In genomic region chr17:25869954-25870353, GRCm38 (mm10) we compare ENCODE assay signal across 22 mouse cellular contexts.
"Had no signal": no experiment of that assay in that cellular context is flagged by ENCODE, and none has a peak within 500 bp of the region (broad histone marks: within the 10 kb centered on the region; RNA-seq: fewer than 3 reads in every experiment).

No protein-coding gene starts in this region.

- H3K36me3 ChIP-seq: embryonic facial prominence, embryonic 10.5 days; embryonic facial prominence, embryonic 12.5 days; embryonic facial prominence, embryonic 13.5 days; embryonic facial prominence, embryonic 15.5 days; forebrain, embryonic 10.5 days; forebrain, embryonic 12.5 days; forebrain, embryonic 15.5 days had no signal

- H3K9me3 ChIP-seq: embryonic facial prominence, embryonic 10.5 days; embryonic facial prominence, embryonic 12.5 days; embryonic facial prominence, embryonic 13.5 days; embryonic facial prominence, embryonic 15.5 days; forebrain, embryonic 10.5 days; forebrain, embryonic 12.5 days; forebrain, embryonic 13.5 days; forebrain, embryonic 15.5 days; heart, embryonic 12.5 days; heart, embryonic 13.5 days had no signal

- H3K27me3 ChIP-seq: embryonic facial prominence, embryonic 12.5 days; embryonic facial prominence, embryonic 13.5 days; embryonic facial prominence, embryonic 15.5 days; forebrain, embryonic 13.5 days; forebrain, embryonic 15.5 days; heart, embryonic 12.5 days; heart, embryonic 13.5 days had no signal

- H3K4me3 ChIP-seq: embryonic facial prominence, embryonic 12.5 days; embryonic facial prominence, embryonic 13.5 days; embryonic facial prominence, embryonic 15.5 days; erythroblast, embryonic 14.5 days; forebrain, embryonic 10.5 days; forebrain, embryonic 12.5 days; forebrain, embryonic 13.5 days; forebrain, embryonic 15.5 days; heart, adult 2 months; heart, embryonic 12.5 days; heart, embryonic 13.5 days had no signal

- H3K27ac ChIP-seq: embryonic facial prominence, embryonic 10.5 days; embryonic facial prominence, embryonic 12.5 days; embryonic facial prominence, embryonic 13.5 days; embryonic facial prominence, embryonic 15.5 days; forebrain, embryonic 12.5 days; forebrain, embryonic 13.5 days; forebrain, embryonic 15.5 days; heart, adult 2 months; heart, embryonic 13.5 days had no signal

- H3K9ac ChIP-seq: embryonic facial prominence, embryonic 12.5 days; embryonic facial prominence, embryonic 13.5 days; embryonic facial prominence, embryonic 15.5 days; forebrain, embryonic 13.5 days; forebrain, embryonic 15.5 days; forebrain, postnatal 0 days; heart, embryonic 12.5 days; heart, embryonic 13.5 days had no signal

- DNase-seq: cerebellum, adult 8-10 months; cerebellum, postnatal 10 days; cerebellum, postnatal 14 days; cerebellum, postnatal 36 days; embryo, embryonic 11 days; forebrain, postnatal 0 days; gastrocnemius, postnatal 10 days; gastrocnemius, postnatal 14 days; gastrocnemius, postnatal 36 days; heart, adult 18-20 months; heart, adult 2 months had no signal
